Mouse (Mus musculus): ENCODE measurements around the gene Fgb. TPM values are rescaled to one million over a fixed set of nuclear protein-coding genes. Genes with fewer than 3 reads are reported as not detected.
A peak's percentile ranks its signal among the peaks of the same experiment; 100 is the strongest.

Gene Fgb
- total RNA-seq (2014; rRNA removed) (not detected in 2 replicates), polyA plus RNA-seq (2015; fragmentation: Nextera tagmentation; extraction: Ambion mirVana) (not detected in 2 replicates)

GRCm38 (mm10) chr3:83049680-83050079, at the start of gene Fgb:
Fgb (minus strand) TSS chr3:83049863.
- ATAC-seq (no peak), DNase-seq (ENCODE audit: low spot score) (no peak)
- Histone ChIP-seq H3K9me3 (ENCODE audit: low read length) (no peaks in the 10 kb centered on the region), H3K27ac (no peak within 1 kb of the TSS), H3K9ac (replicated peaks; ENCODE audit: low read length) (no peak within 1 kb of the TSS), H3K36me3 (ENCODE audit: insufficient read depth, low read length) (no peaks in the 10 kb centered on the region), H3K4me1 (ENCODE audit: insufficient read depth, low read length) (no peaks in the 10 kb centered on the region), H3K4me3 (ENCODE audit: low read length) (no peak within 1 kb of the TSS), H3K4me2 (ENCODE audit: low read depth, low read length) (no peak within 1 kb of the TSS), H3K27me3 (ENCODE audit: insufficient read depth, low read length) (no peaks in the 10 kb centered on the region)
- WGBS, result 78% methylated on average over 8 of the region's 8 CpGs
- no peak for TF ChIP-seq CTCF (IDR thresholded peaks at IDR 0.05; ENCODE audit: low read depth)

GRCm38 (mm10) chr3:83099139-83099538, 49.5 kb upstream of the Fgb start:
- 0 out of 2 replicates have a peak overlapping the region, but pooled peaks have one; percentile 25 for H3K9ac ChIP-seq (replicated peaks; ENCODE audit: low read length)
- H3K36me3 ChIP-seq (ENCODE audit: insufficient read depth, low read length), result no peaks in the 10 kb centered on the region
- peak overlapping the region; percentile 31 for H3K4me3 ChIP-seq (ENCODE audit: low read length)
- no peaks in the 10 kb centered on the region for H3K27me3 ChIP-seq (ENCODE audit: insufficient read depth, low read length)
- TF ChIP-seq CTCF (IDR thresholded peaks at IDR 0.05; ENCODE audit: low read depth), result no peak
- peaks cover 6% of the 10 kb centered on the region for H3K4me1 ChIP-seq (ENCODE audit: insufficient read depth, low read length)
- H3K27ac ChIP-seq, result peak overlapping the region; percentile 45; the same call in 1 of the 2 replicates
- 52% methylated on average over 1 of the region's 1 CpGs for WGBS
- H3K4me2 ChIP-seq (ENCODE audit: low read depth, low read length), result peak overlapping the region; percentile 61
- H3K9me3 ChIP-seq (ENCODE audit: low read length), result no peaks in the 10 kb centered on the region
- ATAC-seq (peak; percentile 21; the same call in 1 of the 2 replicates), DNase-seq (ENCODE audit: low spot score) (no peak)

GRCm38 (mm10) chr3:83098546-83099034, 48.9 kb upstream of the Fgb start:
- Histone ChIP-seq H3K4me2 (ENCODE audit: low read depth, low read length) (peak overlapping the region; percentile 61), H3K36me3 (ENCODE audit: insufficient read depth, low read length) (no peaks in the 10 kb centered on the region), H3K27me3 (ENCODE audit: insufficient read depth, low read length) (no peaks in the 10 kb centered on the region), H3K4me1 (ENCODE audit: insufficient read depth, low read length) (peaks cover 6% of the 10 kb centered on the region), H3K4me3 (ENCODE audit: low read length) (peak overlapping the region; percentile 31), H3K27ac (peak overlapping the region; percentile 45), H3K9ac (replicated peaks; ENCODE audit: low read length) (peak overlapping the region; percentile 25; the same call in 1 of the 2 replicates), H3K9me3 (ENCODE audit: low read length) (no peaks in the 10 kb centered on the region)
- peak; percentile 69 for DNase-seq (ENCODE audit: low spot score)
- ATAC-seq, result peak; percentile 83
- WGBS, result under 1% methylated on average over 14 of the region's 14 CpGs
- no peak for TF ChIP-seq CTCF (IDR thresholded peaks at IDR 0.05; ENCODE audit: low read depth)

- ATAC-seq (no peak), DNase-seq (ENCODE audit: low spot score) (no peak)
- Histone ChIP-seq H3K27me3 (ENCODE audit: insufficient read depth, low read length) (no peaks in the 10 kb centered on the region), H3K27ac (no peak overlapping the region), H3K4me3 (ENCODE audit: low read length) (no peak overlapping the region), H3K9ac (replicated peaks; ENCODE audit: low read length) (no peak overlapping the region), H3K4me1 (ENCODE audit: insufficient read depth, low read length) (peaks cover 6% of the 10 kb centered on the region), H3K9me3 (ENCODE audit: low read length) (no peaks in the 10 kb centered on the region), H3K4me2 (ENCODE audit: low read depth, low read length) (peak overlapping the region; percentile 61; the same call in 1 of the 2 replicates), H3K36me3 (ENCODE audit: insufficient read depth, low read length) (no peaks in the 10 kb centered on the region)
- 24% methylated on average over 6 of the region's 6 CpGs for WGBS
- no peak for TF ChIP-seq CTCF (IDR thresholded peaks at IDR 0.05; ENCODE audit: low read depth)
Observed at GRCm38 (mm10) chr3:83097586-83097985, 47.9 kb upstream of the Fgb start.

GRCm38 (mm10) chr3:83080567-83081055, 30.9 kb upstream of the Fgb start:
- Histone ChIP-seq H3K27ac (no peak overlapping the region), H3K4me1 (ENCODE audit: insufficient read depth, low read length) (peaks cover 3% of the 10 kb centered on the region; the same call in 1 of the 2 replicates), H3K27me3 (ENCODE audit: insufficient read depth, low read length) (no peaks in the 10 kb centered on the region), H3K4me3 (ENCODE audit: low read length) (peak overlapping the region; percentile 25), H3K9me3 (ENCODE audit: low read length) (no peaks in the 10 kb centered on the region), H3K4me2 (ENCODE audit: low read depth, low read length) (peak overlapping the region; percentile 62), H3K36me3 (ENCODE audit: insufficient read depth, low read length) (no peaks in the 10 kb centered on the region), H3K9ac (replicated peaks; ENCODE audit: low read length) (no peak overlapping the region)
- DNase-seq (ENCODE audit: low spot score) (peak; percentile 79), ATAC-seq (peak; percentile 73)
- 4% methylated on average over 11 of the region's 11 CpGs for WGBS
- TF ChIP-seq CTCF (IDR thresholded peaks at IDR 0.05; ENCODE audit: low read depth), result peak; percentile 98

- peak; percentile 58; the same call in 1 of the 2 replicates for ATAC-seq
- Histone ChIP-seq H3K9ac (replicated peaks; ENCODE audit: low read length) (no peak overlapping the region), H3K27ac (no peak overlapping the region)
Observed at GRCm38 (mm10) chr3:83076563-83076962, 26.9 kb upstream of the Fgb start.

GRCm38 (mm10) chr3:83070231-83070630, 20.6 kb upstream of the Fgb start:
- no peak overlapping the region for H3K4me3 ChIP-seq (ENCODE audit: low read length)
- H3K4me1 ChIP-seq (ENCODE audit: insufficient read depth, low read length), result no peaks in the 10 kb centered on the region
- H3K9me3 ChIP-seq (ENCODE audit: low read length), result no peaks in the 10 kb centered on the region
- H3K9ac ChIP-seq (replicated peaks; ENCODE audit: low read length), result no peak overlapping the region
- ATAC-seq (no peak), DNase-seq (ENCODE audit: low spot score) (no peak)
- H3K4me2 ChIP-seq (ENCODE audit: low read depth, low read length), result no peak overlapping the region
- no peaks in the 10 kb centered on the region for H3K27me3 ChIP-seq (ENCODE audit: insufficient read depth, low read length)
- H3K27ac ChIP-seq, result no peak overlapping the region
- 86% methylated on average over 4 of the region's 4 CpGs for WGBS
- peaks cover 59% of the 10 kb centered on the region for H3K36me3 ChIP-seq (ENCODE audit: insufficient read depth, low read length)
- TF ChIP-seq CTCF (IDR thresholded peaks at IDR 0.05; ENCODE audit: low read depth), result no peak

More at GRCm38 (mm10) chr3:83076563-83076962, 26.9 kb upstream of the Fgb start:
- H3K4me2 ChIP-seq (ENCODE audit: low read depth, low read length), result no peak overlapping the region
- H3K4me1 ChIP-seq (ENCODE audit: insufficient read depth, low read length), result peaks cover 3% of the 10 kb centered on the region; the same call in 1 of the 2 replicates
- H3K9me3 ChIP-seq (ENCODE audit: low read length), result no peaks in the 10 kb centered on the region
- no peaks in the 10 kb centered on the region for H3K27me3 ChIP-seq (ENCODE audit: insufficient read depth, low read length)
- TF ChIP-seq CTCF (IDR thresholded peaks at IDR 0.05; ENCODE audit: low read depth), result no peak
- DNase-seq (ENCODE audit: low spot score), result peak; percentile 54
- no peak overlapping the region for H3K4me3 ChIP-seq (ENCODE audit: low read length)
- WGBS, result 32% methylated on average over 2 of the region's 3 CpGs
- H3K36me3 ChIP-seq (ENCODE audit: insufficient read depth, low read length), result peaks cover 5% of the 10 kb centered on the region

All from hindbrain, postnatal 0 days (tissue).